Mouse (Mus musculus) brown adipose tissue, adult 24 weeks (tissue): ENCODE measurements around the gene Col4a1. TPM values are rescaled to one million over a fixed set of nuclear protein-coding genes. Genes with fewer than 3 reads are reported as not detected.

Experiments
- H3K27ac ChIP-seq: fragments of 200-500 bp; replicated peaks from 2 replicates; pipeline ENCODE4 v1.5.1; 2012; ENCODE audit warnings: low read depth, mild to moderate bottlenecking, low read length
- H3K4me1 ChIP-seq: fragments of 200-500 bp; 2 replicates; pipeline ENCODE4 v1.6.1; 2012; ENCODE audit warnings: low read length, mixed read lengths; ENCODE audit not compliant: control insufficient read depth, insufficient read depth, insufficient read length
- H3K4me3 ChIP-seq: fragments of 200-500 bp; 2 replicates; pipeline ENCODE4 v1.5.1; 2012; ENCODE audit warnings: low read depth, mild to moderate bottlenecking, low read length, moderate library complexity; ENCODE audit not compliant: insufficient read depth
- polyA plus RNA-seq: library from polyadenylated mRNA; stranded (reverse); fragments of >200 nt; gene quantifications from 2 replicates; pipeline ENCODE4 v1.2.4, GENCODE M21; 2012; ENCODE audit not compliant: missing spikeins, insufficient read depth, insufficient read length

The Col4a1 gene
- polyA plus RNA-seq, 1 experiment: 142 TPM

GRCm38 (mm10) chr8:11256405-11256804 lies 56.2 kb downstream of the Col4a1 start:
- H3K4me1 ChIP-seq: peaks cover 61% of the 10 kb centered on the region

GRCm38 (mm10) chr8:11255680-11256079 lies 56.9 kb downstream of the Col4a1 start:
- H3K4me3 ChIP-seq: no peak overlapping the region
- peaks cover 56% of the 10 kb centered on the region for H3K4me1 ChIP-seq
- peak overlapping the region; percentile 70 for H3K27ac ChIP-seq

More at GRCm38 (mm10) chr8:11256405-11256804, 56.2 kb downstream of the Col4a1 start:
- Histone ChIP-seq H3K27ac (peak overlapping the region; percentile 66), H3K4me3 (no peak overlapping the region)

GRCm38 (mm10) chr8:11254914-11255530 lies 57.6 kb downstream of the Col4a1 start:
- H3K4me1 ChIP-seq: peaks cover 54% of the 10 kb centered on the region
- peak overlapping the region; percentile 70 for H3K27ac ChIP-seq

GRCm38 (mm10) chr8:11254510-11254909 lies 58.1 kb downstream of the Col4a1 start:
- Histone ChIP-seq H3K4me3 (no peak overlapping the region), H3K4me1 (peaks cover 52% of the 10 kb centered on the region), H3K27ac (peak overlapping the region; percentile 70; the same call in 1 of the 2 replicates)

More at GRCm38 (mm10) chr8:11254914-11255530, 57.6 kb downstream of the Col4a1 start:
- no peak overlapping the region for H3K4me3 ChIP-seq

GRCm38 (mm10) chr8:11253556-11253955 lies 59.1 kb downstream of the Col4a1 start:
- H3K4me1 ChIP-seq: peaks cover 53% of the 10 kb centered on the region
- 0 out of 2 replicates have a peak overlapping the region, but pooled peaks have one; percentile 40 for H3K27ac ChIP-seq

GRCm38 (mm10) chr8:11253041-11253440 lies 59.6 kb downstream of the Col4a1 start:
- no peak overlapping the region for H3K4me3 ChIP-seq
- peak overlapping the region; percentile 40; the same call in 1 of the 2 replicates for H3K27ac ChIP-seq
- peaks cover 51% of the 10 kb centered on the region for H3K4me1 ChIP-seq

More at GRCm38 (mm10) chr8:11253556-11253955, 59.1 kb downstream of the Col4a1 start:
- H3K4me3 ChIP-seq: no peak overlapping the region

GRCm38 (mm10) chr8:11252235-11252774 lies 60.3 kb downstream of the Col4a1 start:
- Histone ChIP-seq H3K4me1 (peaks cover 48% of the 10 kb centered on the region), H3K4me3 (no peak overlapping the region), H3K27ac (peak overlapping the region; percentile 67)

GRCm38 (mm10) chr8:11250149-11250548 lies 62.5 kb downstream of the Col4a1 start:
- peak overlapping the region; percentile 58 for H3K27ac ChIP-seq
- H3K4me1 ChIP-seq: peaks cover 37% of the 10 kb centered on the region
- no peak overlapping the region for H3K4me3 ChIP-seq

GRCm38 (mm10) chr8:11249541-11250058 lies 63.0 kb downstream of the Col4a1 start:
- Histone ChIP-seq H3K4me1 (peaks cover 31% of the 10 kb centered on the region), H3K4me3 (no peak overlapping the region), H3K27ac (peak overlapping the region; percentile 77)

GRCm38 (mm10) chr8:11248712-11249111 lies 63.9 kb downstream of the Col4a1 start:
- peaks cover 26% of the 10 kb centered on the region for H3K4me1 ChIP-seq
- H3K4me3 ChIP-seq: no peak overlapping the region
- H3K27ac ChIP-seq: no peak overlapping the region

- H3K27ac ChIP-seq: no peak overlapping the region
- H3K4me1 ChIP-seq: peaks cover 2% of the 10 kb centered on the region; the same call in 1 of the 2 replicates
- H3K4me3 ChIP-seq: no peak overlapping the region
Observed at GRCm38 (mm10) chr8:11241488-11241887, 71.1 kb downstream of the Col4a1 start.

- Histone ChIP-seq H3K4me1 (peaks cover 2% of the 10 kb centered on the region), H3K27ac (no peak overlapping the region), H3K4me3 (no peak overlapping the region)
Observed at GRCm38 (mm10) chr8:11234879-11235210, 77.8 kb downstream of the Col4a1 start.

GRCm38 (mm10) chr8:11234151-11234878 lies 78.3 kb downstream of the Col4a1 start:
- H3K4me3 ChIP-seq: no peak overlapping the region
- no peak overlapping the region for H3K27ac ChIP-seq
- H3K4me1 ChIP-seq: peaks cover 2% of the 10 kb centered on the region

GRCm38 (mm10) chr8:11233009-11233408 lies 79.6 kb downstream of the Col4a1 start:
- H3K27ac ChIP-seq: no peak overlapping the region
- peaks cover 2% of the 10 kb centered on the region for H3K4me1 ChIP-seq
- no peak overlapping the region for H3K4me3 ChIP-seq

- Histone ChIP-seq H3K27ac (no peak overlapping the region), H3K4me3 (no peak overlapping the region), H3K4me1 (no peaks in the 10 kb centered on the region; the same call in 1 of the 2 replicates)
Observed at GRCm38 (mm10) chr8:11230277-11230676, 82.3 kb downstream of the Col4a1 start.
